Mouse (Mus musculus) MEL (cell line): Measurements from ENCODE around the gene Chd8. TPM values are rescaled to one million over a fixed set of nuclear protein-coding genes. Genes with fewer than 3 reads are reported as not detected.

Source experiments
- DNase-seq: peaks from one replicate; pipeline ENCODE4 v3.0.0; 2011; ENCODE audit warnings: low read depth, low spot score
- H3K27ac ChIP-seq: 2 replicates; pipeline ENCODE4 v1.5.1; 2012; ENCODE audit warnings: low read depth, mild to moderate bottlenecking, control low read depth, low read length, moderate library complexity; ENCODE audit not compliant: control insufficient read depth
- H3K27me3 ChIP-seq, 2 experiments: fragments of 150-350 bp in 1 of 2; sonication (generic) in 1 of 2; 2 replicates each; pipeline ENCODE4 v1.6.1; 2012; ENCODE audit warnings: low read length in 2 of 2, mild to moderate bottlenecking in 2 of 2, improper control_type of control experiment in 1 of 2, moderate library complexity in 1 of 2; ENCODE audit not compliant: insufficient read depth in 2 of 2, control insufficient read depth in 1 of 2
- H3K36me3 ChIP-seq, 2 experiments: 2 replicates each; pipeline ENCODE4 v1.6.1; 2012 to 2014; ENCODE audit warnings: low read length in 2 of 2, improper control_type of control experiment in 1 of 2, inconsistent platforms in 1 of 2, mild to moderate bottlenecking in 1 of 2; ENCODE audit not compliant: insufficient read depth in 2 of 2, control insufficient read depth in 1 of 2
- H3K4me1 ChIP-seq, 2 experiments: fragments of 150-350 bp in 1 of 2; sonication (generic) in 1 of 2; 2 replicates each; pipeline ENCODE4 v1.6.1; 2012; ENCODE audit warnings: low read length in 2 of 2, improper control_type of control experiment in 1 of 2, mild to moderate bottlenecking in 1 of 2; ENCODE audit not compliant: insufficient read depth in 2 of 2, control insufficient read depth in 1 of 2
- H3K4me3 ChIP-seq, 2 experiments: fragments of 150-350 bp in 1 of 2; sonication (generic) in 1 of 2; 2 replicates each; pipeline ENCODE4 v1.5.1; 2012; ENCODE audit warnings: low read depth in 2 of 2, low read length in 2 of 2, mild to moderate bottlenecking in 2 of 2, moderate library complexity in 2 of 2, control low read depth in 1 of 2, improper control_type of control experiment in 1 of 2; ENCODE audit not compliant: control insufficient read depth in 1 of 2, insufficient read depth in 1 of 2
- H3K79me2 ChIP-seq: 2 replicates; pipeline ENCODE4 v1.6.1; 2012; ENCODE audit warnings: mild to moderate bottlenecking, low read length, moderate library complexity; ENCODE audit not compliant: control insufficient read depth, poor library complexity, insufficient read depth
- H3K9ac ChIP-seq: 2 replicates; pipeline ENCODE4 v1.6.1; 2012; ENCODE audit warnings: low read depth, mild to moderate bottlenecking, control low read depth, low read length, moderate library complexity; ENCODE audit not compliant: control insufficient read depth, poor library complexity, severe bottlenecking
- H3K9me3 ChIP-seq: fragments of 150-350 bp; sonication (generic); replicated peaks from 2 replicates; pipeline ENCODE4 v1.6.1; 2012; ENCODE audit warnings: mild to moderate bottlenecking, low read length, improper control_type of control experiment, moderate library complexity; ENCODE audit not compliant: insufficient read depth
- BHLHE40 ChIP-seq: IDR thresholded peaks from 2 replicates; pipeline ENCODE4 v1.6.1; 2012; ENCODE audit warnings: low read depth, mild to moderate bottlenecking, inconsistent platforms, low read length, improper control_type of control experiment, borderline replicate concordance
- CHD1 ChIP-seq: IDR thresholded peaks from 2 replicates; pipeline ENCODE4 v1.6.1; 2012; ENCODE audit warnings: low read depth, mild to moderate bottlenecking, inconsistent platforms, low read length, improper control_type of control experiment
- CHD2 ChIP-seq: IDR thresholded peaks from 2 replicates; pipeline ENCODE4 v1.6.1; 2011; ENCODE audit warnings: low read length, improper control_type of control experiment
- CTCF ChIP-seq, 3 experiments: IDR thresholded peaks in 2 of 3; conservative IDR thresholded peaks in 1 of 3; 2 replicates each; pipeline ENCODE4 v1.5.1; 2011 to 2012; ENCODE audit warnings: low read length in 3 of 3, low read depth in 2 of 3, mild to moderate bottlenecking in 2 of 3, improper control_type of control experiment in 1 of 3, inconsistent platforms in 1 of 3, mixed read lengths in 1 of 3, moderate library complexity in 1 of 3; ENCODE audit not compliant: control insufficient read depth in 1 of 3, insufficient read depth in 1 of 3, poor library complexity in 1 of 3, severe bottlenecking in 1 of 3
- E2F4 ChIP-seq: IDR thresholded peaks from 2 replicates; pipeline ENCODE4 v1.6.1; 2011; ENCODE audit warnings: low read depth, low read length, improper control_type of control experiment, borderline replicate concordance
- ELF1 ChIP-seq: IDR thresholded peaks from 2 replicates; pipeline ENCODE4 v1.6.1; 2014; ENCODE audit warnings: low read depth, mild to moderate bottlenecking, inconsistent platforms, low read length, improper control_type of control experiment, moderate library complexity
- EP300 ChIP-seq, 2 experiments: IDR thresholded peaks; 2 replicates each; pipeline ENCODE4 v1.6.1; 2011; ENCODE audit warnings: improper control_type of control experiment in 2 of 2, low read length in 2 of 2, low read depth in 1 of 2, mild to moderate bottlenecking in 1 of 2
- ETS1 ChIP-seq: IDR thresholded peaks from 2 replicates; pipeline ENCODE4 v1.6.1; 2012; ENCODE audit warnings: low read depth, mild to moderate bottlenecking, inconsistent platforms, low read length, improper control_type of control experiment, moderate library complexity
- GATA1 ChIP-seq: IDR thresholded peaks from 2 replicates; pipeline ENCODE4 v1.6.1; 2011; ENCODE audit warnings: low read depth, low read length, improper control_type of control experiment
- HCFC1 ChIP-seq: IDR thresholded peaks from 2 replicates; pipeline ENCODE4 v1.6.1; 2012; ENCODE audit warnings: low read depth, mild to moderate bottlenecking, inconsistent platforms, low read length, improper control_type of control experiment, moderate library complexity
- JUND ChIP-seq: IDR thresholded peaks from 2 replicates; pipeline ENCODE4 v1.6.1; 2011; ENCODE audit warnings: low read depth, mild to moderate bottlenecking, improper control_type of control experiment, low read length
- KAT2A ChIP-seq: conservative IDR thresholded peaks from 2 replicates; pipeline ENCODE4 v1.6.1; 2012; ENCODE audit warnings: low read depth, low read length, improper control_type of control experiment, inconsistent platforms
- MAFK ChIP-seq: IDR thresholded peaks from 2 replicates; pipeline ENCODE4 v1.6.1; 2011; ENCODE audit warnings: low read depth, mild to moderate bottlenecking, low read length, improper control_type of control experiment, borderline replicate concordance
- MAX ChIP-seq: IDR thresholded peaks from 2 replicates; pipeline ENCODE4 v1.6.1; 2011; ENCODE audit warnings: low read length, improper control_type of control experiment
- MAZ ChIP-seq: IDR thresholded peaks from 2 replicates; pipeline ENCODE4 v1.6.1; 2012; ENCODE audit warnings: low read depth, mild to moderate bottlenecking, inconsistent platforms, low read length, improper control_type of control experiment
- MEF2A ChIP-seq: IDR thresholded peaks from 2 replicates; pipeline ENCODE4 v1.6.1; 2014; ENCODE audit warnings: low read depth, mild to moderate bottlenecking, inconsistent platforms, low read length, improper control_type of control experiment; ENCODE audit not compliant: poor library complexity, insufficient replicate concordance, severe bottlenecking; ENCODE audit errors: extremely low read depth
- MXI1 ChIP-seq: IDR thresholded peaks from 2 replicates; pipeline ENCODE4 v1.6.1; 2011; ENCODE audit warnings: mild to moderate bottlenecking, low read depth, low read length, improper control_type of control experiment
- MYC ChIP-seq: IDR thresholded peaks from 2 replicates; pipeline ENCODE4 v1.6.1; 2011; ENCODE audit warnings: low read depth, mild to moderate bottlenecking, low read length, improper control_type of control experiment, moderate library complexity
- NELFE ChIP-seq: IDR thresholded peaks from 2 replicates; pipeline ENCODE4 v1.6.1; 2011; ENCODE audit warnings: low read depth, low read length, improper control_type of control experiment
- NRF1 ChIP-seq: IDR thresholded peaks from 2 replicates; pipeline ENCODE4 v1.6.1; 2014; ENCODE audit warnings: low read depth, mild to moderate bottlenecking, inconsistent platforms, low read length, improper control_type of control experiment, moderate library complexity; ENCODE audit not compliant: poor library complexity, insufficient read depth, severe bottlenecking
- POLR2A ChIP-seq, 2 experiments: IDR thresholded peaks; 2 replicates each; pipeline ENCODE4 v1.6.1; 2011 to 2012; ENCODE audit warnings: low read length in 2 of 2, mild to moderate bottlenecking in 2 of 2, control low read depth in 1 of 2, improper control_type of control experiment in 1 of 2, low read depth in 1 of 2, moderate library complexity in 1 of 2; ENCODE audit not compliant: control insufficient read depth in 1 of 2, insufficient read depth in 1 of 2, poor library complexity in 1 of 2
- SIN3A ChIP-seq: IDR thresholded peaks from 2 replicates; pipeline ENCODE4 v1.6.1; 2012; ENCODE audit warnings: low read length, improper control_type of control experiment, inconsistent platforms
- SMC3 ChIP-seq: IDR thresholded peaks from 2 replicates; pipeline ENCODE4 v1.6.1; 2011; ENCODE audit warnings: low read depth, low read length, improper control_type of control experiment
- TAL1 ChIP-seq: IDR thresholded peaks from 2 replicates; pipeline ENCODE4 v1.6.1; 2012; ENCODE audit warnings: mild to moderate bottlenecking, inconsistent platforms, low read length, moderate library complexity, mixed read lengths
- TBP ChIP-seq: IDR thresholded peaks from 2 replicates; pipeline ENCODE4 v1.8.0; 2011; ENCODE audit warnings: low read depth, low read length, improper control_type of control experiment
- TCF12 ChIP-seq: IDR thresholded peaks from 2 replicates; pipeline ENCODE4 v1.6.1; 2014; ENCODE audit warnings: low read depth, mild to moderate bottlenecking, inconsistent platforms, low read length, improper control_type of control experiment, moderate library complexity
- UBTF ChIP-seq: IDR thresholded peaks from 2 replicates; pipeline ENCODE4 v1.6.1; 2012; ENCODE audit warnings: low read depth, mild to moderate bottlenecking, inconsistent platforms, low read length, improper control_type of control experiment, moderate library complexity, borderline replicate concordance; ENCODE audit not compliant: insufficient read depth
- USF1 ChIP-seq: IDR thresholded peaks from 2 replicates; pipeline ENCODE4 v1.6.1; 2014; ENCODE audit warnings: low read depth, mild to moderate bottlenecking, inconsistent platforms, low read length, improper control_type of control experiment, moderate library complexity
- ZMIZ1 ChIP-seq: IDR thresholded peaks from 2 replicates; pipeline ENCODE4 v1.6.1; 2012; ENCODE audit warnings: low read depth, mild to moderate bottlenecking, inconsistent platforms, low read length, improper control_type of control experiment, moderate library complexity
- ZNF384 ChIP-seq: IDR thresholded peaks from 2 replicates; pipeline ENCODE4 v1.6.1; 2012; ENCODE audit warnings: low read depth, mild to moderate bottlenecking, inconsistent platforms, low read length, improper control_type of control experiment
- polyA plus RNA-seq, 2 experiments: library from polyadenylated mRNA; stranded (reverse) in 1 of 2; unstranded in 1 of 2; fragments of >175 nt in 1 of 2; fragments of >200 nt in 1 of 2; gene quantifications; 2 replicates each; pipeline versions ENCODE4 v1.2.1 to v1.2.4; 2012; ENCODE audit warnings: low replicate concordance in 2 of 2, low read depth in 1 of 2; ENCODE audit not compliant: insufficient read length in 2 of 2, insufficient read depth in 1 of 2, missing spikeins in 1 of 2
- total RNA-seq: library from RNA; depleted of rRNA; stranded (reverse); fragments of 300-350 nt; gene quantifications from 2 replicates; pipeline ENCODE4 v1.2.3, GENCODE M21; 2012

Gene Chd8
- total and polyA plus RNA-seq, 3 experiments = 46.5 to 85.6 (median 73.5) TPM

DNA sequence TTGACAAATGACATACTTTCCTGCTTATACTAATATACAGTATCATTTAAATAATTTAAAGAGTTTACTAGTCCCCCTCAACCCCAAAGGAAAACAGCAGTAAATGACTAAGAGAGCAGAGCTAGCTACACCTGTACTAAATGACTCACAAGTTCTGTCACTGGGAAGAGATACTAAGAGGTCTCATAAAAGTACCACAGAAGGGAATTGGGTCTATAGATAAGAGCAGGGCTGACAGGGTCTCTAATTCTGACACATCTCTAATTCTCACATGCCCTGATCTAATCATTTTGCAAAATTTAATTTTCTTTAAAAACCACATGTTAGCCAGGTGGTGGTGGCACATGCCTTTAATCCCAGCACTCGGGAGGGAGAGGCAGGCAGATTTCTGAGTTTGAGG lies 68.8 kb downstream of the Chd8 start:
- TF ChIP-seq UBTF (no peak), HCFC1 (no peak), MAZ (no peak), MXI1 (no peak), NRF1 (no peak), MAX (no peak), TCF12 (0 out of 2 replicates have a peak, but pooled peaks have one; percentile 16), ELF1 (no peak), CTCF (IDR thresholded peaks at IDR 0.05 in 2 of 3, conservative IDR thresholded peaks at IDR 0.05 in 1 of 3; ENCODE audit: control insufficient read depth in 1 of 3, insufficient read depth in 1 of 3, low read depth in 2 of 3, low read length in 3 of 3, poor library complexity in 1 of 3, severe bottlenecking in 1 of 3) (no peak), EP300 (IDR thresholded peaks at IDR 0.05; ENCODE audit: low read depth in 1 of 2, low read length in 2 of 2) (peak; percentile 36 to 41; a peak in 2 of 4 replicates), ZNF384 (no peak), ETS1 (peak; percentile 38; the same call in 1 of the 2 replicates), JUND (no peak), USF1 (no peak), TBP (no peak), GATA1 (peak; percentile 30; the same call in 1 of the 2 replicates), BHLHE40 (no peak), MYC (no peak), POLR2A (IDR thresholded peaks at IDR 0.05; ENCODE audit: control insufficient read depth in 1 of 2, insufficient read depth in 1 of 2, low read depth in 1 of 2, low read length in 2 of 2, poor library complexity in 1 of 2) (no peak), NELFE (no peak), TAL1 (peak; percentile 34), MEF2A (no peak)
- TF ChIP-seq, all 39 proteins: peak for 5
- DNase-seq = peak; percentile 28
- Histone ChIP-seq H3K4me1 (peaks cover 18 to 20% of the 10 kb centered on the region in 2 experiments; a peak in 3 of 4 replicates), H3K27me3 (no peaks in the 10 kb centered on the region), H3K9ac (no peak overlapping the region), H3K27ac (no peak overlapping the region), H3K9me3 (no peaks in the 10 kb centered on the region), H3K79me2 (peaks cover 63% of the 10 kb centered on the region), H3K4me3 (no peak overlapping the region), H3K36me3 (peaks cover 19 to 50% of the 10 kb centered on the region in 2 experiments)

GRCm38 (mm10) chr14:52166571-52166970 lies 91.0 kb downstream of the Chd8 start:
- DNase-seq = no peak
- H3K9me3 ChIP-seq = no peaks in the 10 kb centered on the region
- no peak overlapping the region for H3K4me3 ChIP-seq
- H3K27ac ChIP-seq = no peak overlapping the region
- peaks cover 0 to 28% of the 10 kb centered on the region in 2 experiments; a peak in 2 of 4 replicates for H3K36me3 ChIP-seq
- no peak overlapping the region for H3K9ac ChIP-seq
- no peaks in the 10 kb centered on the region for H3K4me1 ChIP-seq
- H3K27me3 ChIP-seq = no peaks in the 10 kb centered on the region
- no peaks in the 10 kb centered on the region for H3K79me2 ChIP-seq
- TF ChIP-seq GATA1 (no peak), MAFK (no peak), JUND (no peak), KAT2A (no peak), SMC3 (no peak), EP300 (IDR thresholded peaks at IDR 0.05; ENCODE audit: low read depth in 1 of 2, low read length in 2 of 2) (no peak), POLR2A (IDR thresholded peaks at IDR 0.05; ENCODE audit: control insufficient read depth in 1 of 2, insufficient read depth in 1 of 2, low read depth in 1 of 2, low read length in 2 of 2, poor library complexity in 1 of 2) (no peak), E2F4 (no peak), MYC (no peak), CHD2 (no peak), TBP (no peak), ETS1 (no peak), SIN3A (no peak), USF1 (no peak), ZMIZ1 (no peak), NELFE (no peak), UBTF (no peak), CHD1 (no peak), ZNF384 (no peak)
- TF ChIP-seq, all 39 proteins: peak for 0
